Mouse (Mus musculus) liver, embryonic 14.5 days (tissue): Measurements from ENCODE around the gene Eno2. TPM values are rescaled to one million over a fixed set of nuclear protein-coding genes. Genes with fewer than 3 reads are reported as not detected.
"Not testable (repeated sequence)": the region's sequence is repeated elsewhere in the genome, so short reads cannot be mapped to it uniquely, and the experiment has no call there.

Experiments
- ATAC-seq: fragments of 200-750 bp; cut with Nextera tagmentation; 2 replicates; pipeline ENCODE4 v1.8.0; 2017; ENCODE audit warnings: moderate number of reproducible peaks, mild to moderate bottlenecking, moderate library complexity; ENCODE audit not compliant: insufficient read depth
- DNase-seq, 3 experiments: peaks; one replicate each; pipeline ENCODE4 v3.0.0-alpha.2; 2012 to 2013; ENCODE audit warnings: low read depth in 3 of 3, low spot score in 3 of 3
- H3K27ac ChIP-seq: fragments of 300-500 bp; sonication (generic); 2 replicates; pipeline ENCODE4 v1.5.1; 2014; ENCODE audit warnings: moderate library complexity, mild to moderate bottlenecking, control low read depth, inconsistent platforms
- H3K27me3 ChIP-seq: fragments of 300-500 bp; sonication (generic); 2 replicates; pipeline ENCODE4 v1.6.1; 2014; ENCODE audit warnings: mild to moderate bottlenecking, low read length, moderate library complexity; ENCODE audit not compliant: control insufficient read depth, insufficient read depth
- H3K36me3 ChIP-seq: fragments of 300-500 bp; sonication (generic); replicated peaks from 2 replicates; pipeline ENCODE4 v1.6.1; 2014; ENCODE audit warnings: low read depth; ENCODE audit not compliant: control insufficient read depth, insufficient read depth
- H3K4me1 ChIP-seq, 2 experiments: fragments of 200-500 bp in 1 of 2; fragments of 300-500 bp in 1 of 2; sonication (generic) in 1 of 2; replicated peaks; 2 replicates each; pipeline ENCODE4 v1.6.1; 2012 to 2014; ENCODE audit warnings: antibody characterized with exemption in 1 of 2, inconsistent platforms in 1 of 2, low read length in 1 of 2; ENCODE audit not compliant: control insufficient read depth in 2 of 2, insufficient read depth in 2 of 2
- H3K4me2 ChIP-seq: fragments of 300-500 bp; sonication (generic); 2 replicates; pipeline ENCODE4 v1.6.1; 2014; ENCODE audit warnings: low read depth, mild to moderate bottlenecking, control low read depth, moderate library complexity
- H3K4me3 ChIP-seq, 2 experiments: fragments of 200-500 bp in 1 of 2; fragments of 300-500 bp in 1 of 2; sonication (generic) in 1 of 2; 2 replicates each; pipeline ENCODE4 v1.5.1; 2012 to 2014; ENCODE audit warnings: low read depth in 2 of 2, low read length in 2 of 2, mild to moderate bottlenecking in 2 of 2, control low read depth in 1 of 2, inconsistent platforms in 1 of 2, moderate library complexity in 1 of 2; ENCODE audit not compliant: insufficient read depth in 1 of 2
- H3K9ac ChIP-seq: fragments of 300-500 bp; sonication (generic); replicated peaks from 2 replicates; pipeline ENCODE4 v1.6.1; 2014; ENCODE audit warnings: mild to moderate bottlenecking, control low read depth, moderate library complexity
- H3K9me3 ChIP-seq: fragments of 300-500 bp; sonication (generic); 2 replicates; pipeline ENCODE4 v1.6.1; 2016; ENCODE audit warnings: low read length, mixed read lengths; ENCODE audit not compliant: control insufficient read depth
- CTCF ChIP-seq: IDR thresholded peaks from 2 replicates; pipeline ENCODE4 v1.5.1; 2016; ENCODE audit warnings: antibody characterized with exemption, low read depth, control low read depth
- EP300 ChIP-seq: IDR thresholded peaks from 2 replicates; pipeline ENCODE4 v1.6.1; 2016; ENCODE audit warnings: antibody characterized with exemption, low read depth
- WGBS: fragments of 180-500 bp; shearing (Covaris S2); extraction: QIAGEN DNeasy Blood & Tissue Kit; methylation state at CpG from one replicate; pipeline ENCODE4 v1.1.7; 2014; ENCODE audit not compliant: insufficient replicate concordance; 5-methylcytosine and 5-hydroxymethylcytosine counted together
- polyA plus RNA-seq, 2 experiments: library from polyadenylated mRNA; depleted of rRNA in 1 of 2; stranded (reverse) in 1 of 2; unstranded in 1 of 2; fragments of >200 nt; fragmentation: Nextera tagmentation in 1 of 2; extraction: Ambion mirVana in 1 of 2; gene quantifications; 2 replicates each; pipeline versions ENCODE4 v1.2.1 to v1.2.3; 2012 to 2014

Gene Eno2
- polyA plus RNA-seq, 2 experiments: 0.50 TPM; not detected in 1

GRCm38 (mm10) chr6:124806446-124807140, 37.1 kb upstream of the Eno2 start:
- DNase-seq: no peak
- Histone ChIP-seq H3K27me3 (no peaks in the 10 kb centered on the region), H3K4me3 (peak overlapping the region; percentile 16 to 61; a peak in 2 of 4 replicates), H3K4me2 (peak overlapping the region; percentile 93), H3K36me3 (peaks cover 11% of the 10 kb centered on the region), H3K9me3 (no peaks in the 10 kb centered on the region), H3K9ac (peak overlapping the region; percentile 23), H3K27ac (peak overlapping the region; percentile 85), H3K4me1 (peaks cover 25 to 30% of the 10 kb centered on the region in 2 experiments)
- ATAC-seq: no peak
- WGBS: 70% methylated on average over 7 of the region's 7 CpGs
- TF ChIP-seq EP300: no peak
- no peak for TF ChIP-seq CTCF

GRCm38 (mm10) chr6:124805341-124806321, 36.2 kb upstream of the Eno2 start:
- DNase-seq (peak; percentile 84 to 93 (median 85)), ATAC-seq (peak; percentile 71)
- 4% methylated on average over 34 of the region's 34 CpGs for WGBS
- Histone ChIP-seq H3K9me3 (no peaks in the 10 kb centered on the region), H3K36me3 (peaks cover 6% of the 10 kb centered on the region), H3K4me1 (peaks cover 25 to 30% of the 10 kb centered on the region in 2 experiments), H3K4me2 (peak overlapping the region; percentile 93), H3K27ac (peak overlapping the region; percentile 85), H3K4me3 (peak overlapping the region; percentile 55 to 61), H3K27me3 (no peaks in the 10 kb centered on the region), H3K9ac (peak overlapping the region; percentile 65)
- no peak for TF ChIP-seq EP300
- TF ChIP-seq CTCF: peak; percentile 67

- DNase-seq (no peak), ATAC-seq (no peak)
- Histone ChIP-seq H3K4me1 (peaks cover 23 to 24% of the 10 kb centered on the region in 2 experiments), H3K27me3 (no peaks in the 10 kb centered on the region), H3K27ac (no peak overlapping the region), H3K9ac (no peak overlapping the region), H3K4me2 (no peak overlapping the region), H3K36me3 (no peaks in the 10 kb centered on the region), H3K9me3 (no peaks in the 10 kb centered on the region), H3K4me3 (no peak overlapping the region)
- TF ChIP-seq CTCF (no peak), EP300 (no peak)
- 34% methylated on average over 3 of the region's 3 CpGs for WGBS
Observed at GRCm38 (mm10) chr6:124804341-124804740, 34.9 kb upstream of the Eno2 start.

- not testable (repeated sequence) for H3K9ac ChIP-seq, H3K4me3 ChIP-seq, DNase-seq, H3K36me3 ChIP-seq, ATAC-seq, H3K4me2 ChIP-seq, H3K9me3 ChIP-seq, H3K27ac ChIP-seq, H3K27me3 ChIP-seq
- peaks cover 23 to 24% of the 10 kb centered on the region in 2 experiments for H3K4me1 ChIP-seq
- WGBS: 83% methylated on average over 4 of the region's 4 CpGs
Observed at GRCm38 (mm10) chr6:124803691-124804090, 34.2 kb upstream of the Eno2 start.

- TF ChIP-seq CTCF (peak; percentile 6; the same call in 1 of the 2 replicates), EP300 (no peak)
- WGBS: 67% methylated on average over 3 of the region's 3 CpGs
- Histone ChIP-seq H3K4me1 (peaks cover 21% of the 10 kb centered on the region in 2 experiments), H3K9me3 (no peaks in the 10 kb centered on the region), H3K27me3 (no peaks in the 10 kb centered on the region), H3K36me3 (no peaks in the 10 kb centered on the region), H3K4me3 (no peak overlapping the region), H3K27ac (no peak overlapping the region), H3K4me2 (no peak overlapping the region), H3K9ac (no peak overlapping the region)
- no peak for ATAC-seq
- DNase-seq: no peak
Observed at GRCm38 (mm10) chr6:124803061-124803460, 33.6 kb upstream of the Eno2 start.

- H3K27me3 ChIP-seq, H3K9me3 ChIP-seq, DNase-seq, H3K27ac ChIP-seq, H3K36me3 ChIP-seq, H3K9ac ChIP-seq: not testable (repeated sequence)
- peaks cover 18 to 20% of the 10 kb centered on the region in 2 experiments for H3K4me1 ChIP-seq
- ATAC-seq: peak; percentile 25
- H3K4me3 ChIP-seq: peak overlapping the region; percentile 26 to 50
- 9% methylated on average over 4 of the region's 9 CpGs for WGBS
- H3K4me2 ChIP-seq: peak overlapping the region; percentile 53
Observed at GRCm38 (mm10) chr6:124802400-124802799, 32.9 kb upstream of the Eno2 start.
